Mouse (Mus musculus) inflammation-experienced regulatory T-cells, adult 16 weeks (primary cell): ENCODE data around the gene Lao1. TPM values are rescaled to one million over a fixed set of nuclear protein-coding genes. Genes with fewer than 3 reads are reported as not detected.

Source experiments
- polyA plus RNA-seq: library from polyadenylated mRNA; unstranded; fragments of 100-300 nt; shearing (Covaris generic); gene quantifications from one replicate; pipeline ENCODE4 v1.2.1, GENCODE M21; 2017

Lao1 gene
- not detected for polyA plus RNA-seq

GRCm38 (mm10) chr4:118961141-118961628 is at the start of gene Lao1:
Lao1 (plus strand) TSS chr4:118961578.

GRCm38 (mm10) chr4:118917365-118917764 is 44.0 kb upstream of the Lao1 start, which contains the start of gene Olfr1329:
Olfr1329 (minus strand) TSS chr4:118917465.

GRCm38 (mm10) chr4:118938512-118938911 is 22.9 kb upstream of the Lao1 start, which contains the start of gene Olfr1328:
Olfr1328 (minus strand) TSS chr4:118938612.

Other genes with a start within 250 kb of the Lao1 start
- gene Olfr1340, start 241.4 kb upstream of the Lao1 start, polyA plus RNA-seq: not detected
- not detected for gene Olfr1339, start 229.4 kb upstream of the Lao1 start, polyA plus RNA-seq
- not detected for gene Olfr1338, start 202.8 kb upstream of the Lao1 start, polyA plus RNA-seq
- gene Olfr1337, start 179.0 kb upstream of the Lao1 start, polyA plus RNA-seq: not detected
- not detected for gene Olfr1335, start 151.6 kb upstream of the Lao1 start, polyA plus RNA-seq
- not detected for gene Olfr1333, start 125.3 kb upstream of the Lao1 start, polyA plus RNA-seq
- gene Olfr1331, start 96.9 kb upstream of the Lao1 start, polyA plus RNA-seq: not detected
- 0.06 TPM for gene Olfr1330, start 73.0 kb upstream of the Lao1 start, polyA plus RNA-seq
- not detected for gene Olfr1329, start 44.1 kb upstream of the Lao1 start, polyA plus RNA-seq
- not detected for gene Olfr1328, start 23.0 kb upstream of the Lao1 start, polyA plus RNA-seq
- gene Slc2a1, start 147.1 kb downstream of the Lao1 start, polyA plus RNA-seq: 69.7 TPM
- 3.4 TPM for gene Zfp691, start 212.6 kb downstream of the Lao1 start, polyA plus RNA-seq
- 0.57 TPM for gene Ermap, start 228.4 kb downstream of the Lao1 start, polyA plus RNA-seq
- gene Svbp, start 233.7 kb downstream of the Lao1 start, polyA plus RNA-seq: 70.2 TPM